Mouse (Mus musculus) mesoderm, embryonic 11.5 days (tissue): ENCODE measurements around the gene Cog6.

Experiments
- DNase-seq: peaks from one replicate; pipeline ENCODE4 v3.0.0-alpha.2; 2012; ENCODE audit warnings: low read depth, low spot score

Gene Cog6

DNA sequence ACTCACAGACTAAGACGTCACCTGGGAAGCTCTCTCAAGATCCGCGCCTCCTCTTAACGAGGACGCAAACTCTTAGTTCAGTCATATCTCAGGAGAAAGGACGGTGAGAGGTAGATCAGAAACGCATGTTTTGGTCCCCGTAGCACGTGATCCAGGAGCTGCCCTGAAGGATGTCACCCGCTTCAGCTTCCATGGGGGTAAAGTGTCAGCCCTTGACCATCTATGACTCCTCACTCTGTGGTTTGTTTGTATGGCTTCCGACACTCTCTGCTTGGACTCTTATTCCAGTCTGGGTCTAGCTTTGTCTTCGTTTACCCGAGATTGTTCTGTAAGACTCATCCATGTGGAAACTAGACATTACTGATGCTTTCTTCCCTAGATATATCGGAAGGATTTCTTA, 54.6 kb downstream of the Cog6 start:
- DNase-seq: no peak

DNA sequence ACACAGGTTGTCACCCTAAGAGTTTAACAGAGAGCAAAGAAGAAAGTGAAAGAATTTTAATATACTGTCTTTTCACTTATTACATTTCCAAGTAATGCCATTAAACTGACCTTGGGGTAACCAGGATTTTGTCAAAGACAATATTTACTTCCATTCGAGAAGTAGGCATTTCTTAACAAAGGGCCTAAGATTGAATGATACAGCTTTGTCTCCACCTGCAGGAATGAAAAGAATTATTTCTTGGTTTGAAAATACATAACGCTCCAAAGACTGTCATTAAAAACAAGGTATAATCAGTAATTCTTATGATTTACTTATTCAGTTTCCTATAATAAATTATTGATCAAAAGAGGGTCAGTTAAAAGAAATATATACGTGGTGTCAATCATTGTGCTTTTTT, 55.4 kb downstream of the Cog6 start:
- no peak for DNase-seq

DNA sequence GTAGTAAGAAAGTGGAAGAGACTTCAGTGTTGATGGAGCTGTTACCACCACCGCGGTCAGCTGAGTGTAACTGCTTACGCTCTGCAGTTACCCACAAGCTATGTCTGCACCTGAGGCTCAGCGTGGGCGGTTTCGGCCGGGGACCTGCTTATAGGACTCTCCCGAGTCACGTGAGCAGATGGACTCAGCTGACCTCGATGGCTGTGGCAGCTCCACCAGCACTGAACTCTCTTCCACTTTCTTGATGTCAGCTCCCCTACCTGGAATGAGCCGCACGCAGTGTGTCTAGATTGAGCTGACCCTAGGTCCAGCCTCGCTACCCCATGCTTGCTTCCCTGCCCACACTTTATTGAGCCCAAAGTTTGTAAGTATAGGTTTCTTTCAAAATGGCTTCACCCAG, 56.1 kb downstream of the Cog6 start:
- no peak for DNase-seq

DNA sequence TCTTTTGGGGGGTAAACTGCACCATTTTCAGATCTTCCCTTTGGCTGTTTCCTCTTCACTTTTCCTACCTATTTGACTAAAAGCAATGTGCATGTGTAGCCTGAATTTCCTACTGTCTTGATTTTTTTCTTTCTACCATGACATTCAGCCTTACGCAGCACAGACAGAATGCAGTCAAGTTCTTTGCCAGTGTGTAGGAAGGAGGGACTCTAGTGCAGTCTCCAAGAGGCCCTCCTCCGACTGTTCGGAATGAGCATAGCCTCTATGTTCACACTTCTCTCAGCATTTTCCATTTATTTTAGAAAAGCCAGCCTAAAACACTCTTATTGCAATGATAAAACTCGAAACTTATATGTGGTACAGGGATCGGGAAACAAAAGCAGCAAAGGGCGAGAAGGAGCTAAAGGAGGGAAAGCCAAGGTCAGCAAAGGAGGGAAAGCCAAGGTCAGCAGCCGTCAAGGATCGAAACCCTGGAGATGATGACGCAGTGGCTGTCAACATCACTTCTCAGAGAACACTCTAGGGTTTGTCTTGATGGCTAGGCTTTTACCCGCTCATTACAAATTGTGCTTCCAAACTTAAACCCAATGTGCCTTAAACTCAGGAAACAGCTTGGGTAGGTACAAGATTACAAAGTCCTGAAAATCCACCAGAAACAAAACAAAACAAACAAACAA, 58.5 kb downstream of the Cog6 start:
- DNase-seq: no peak

DNA sequence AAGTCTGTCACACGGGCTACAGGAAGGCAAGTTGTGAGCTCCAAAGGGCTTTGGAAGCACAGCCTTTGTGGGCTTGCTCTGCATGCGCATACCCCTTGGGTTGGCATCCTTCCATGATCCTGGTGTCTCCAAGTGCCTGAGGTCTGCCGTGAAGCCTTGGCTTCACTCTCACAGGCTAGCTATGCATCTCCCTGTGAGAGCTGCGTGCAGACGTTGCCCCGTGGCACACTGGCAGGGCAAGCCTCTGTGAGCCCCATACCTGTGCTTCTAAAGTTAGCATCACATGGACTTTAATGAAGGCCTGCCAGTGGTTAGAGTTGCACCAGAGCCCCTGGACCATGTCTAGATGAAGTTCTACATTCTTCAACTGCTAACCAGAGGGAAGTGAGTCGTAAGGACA, 59.2 kb downstream of the Cog6 start:
- DNase-seq: no peak

DNA sequence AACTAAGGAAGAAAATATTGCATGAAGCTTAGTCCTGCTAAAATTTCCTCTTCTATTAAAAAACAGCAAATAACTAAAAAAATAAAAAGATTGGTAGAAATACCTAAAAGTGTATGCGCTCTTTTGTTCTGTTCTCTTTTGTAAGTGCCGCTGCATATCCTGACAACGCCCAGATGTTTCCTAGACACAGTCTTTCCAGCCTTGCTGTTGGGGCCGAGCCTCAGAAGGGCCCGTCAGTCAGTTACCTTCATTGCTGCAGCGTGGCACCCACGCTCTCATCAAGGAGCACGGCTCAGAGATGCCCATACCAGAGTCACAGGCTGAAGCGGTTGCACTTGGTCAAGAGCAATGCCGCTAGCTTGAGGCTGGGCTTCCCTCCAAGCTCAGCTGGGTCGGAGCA, 60.8 kb downstream of the Cog6 start:
- no peak for DNase-seq

DNA sequence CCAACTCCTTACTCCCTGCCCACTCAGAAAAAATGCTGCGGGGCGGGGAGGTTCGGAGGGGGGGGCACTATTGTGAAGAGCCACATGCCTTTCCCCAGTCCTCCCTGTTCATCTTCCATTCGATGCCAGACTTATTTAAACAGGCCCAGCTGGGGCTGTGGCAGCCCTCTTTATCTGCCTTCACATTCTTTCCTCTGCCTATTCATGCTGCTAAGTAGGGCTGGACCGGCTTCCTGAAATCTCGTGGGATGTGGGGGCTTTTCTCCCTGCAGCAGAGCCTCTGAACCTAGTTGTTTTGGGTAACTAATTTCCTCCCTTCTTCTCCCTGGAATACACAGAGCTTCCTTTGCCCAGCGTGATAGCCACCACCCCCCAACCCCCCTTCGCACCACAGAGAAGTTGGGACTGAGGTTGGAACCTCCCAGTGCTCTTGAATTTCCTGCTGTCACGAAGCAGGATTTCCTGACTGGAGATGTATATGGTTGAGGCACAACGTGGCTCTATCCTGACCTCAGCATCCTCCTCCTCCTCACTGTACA, 61.5 kb downstream of the Cog6 start:
- peak; percentile 61 for DNase-seq

DNA sequence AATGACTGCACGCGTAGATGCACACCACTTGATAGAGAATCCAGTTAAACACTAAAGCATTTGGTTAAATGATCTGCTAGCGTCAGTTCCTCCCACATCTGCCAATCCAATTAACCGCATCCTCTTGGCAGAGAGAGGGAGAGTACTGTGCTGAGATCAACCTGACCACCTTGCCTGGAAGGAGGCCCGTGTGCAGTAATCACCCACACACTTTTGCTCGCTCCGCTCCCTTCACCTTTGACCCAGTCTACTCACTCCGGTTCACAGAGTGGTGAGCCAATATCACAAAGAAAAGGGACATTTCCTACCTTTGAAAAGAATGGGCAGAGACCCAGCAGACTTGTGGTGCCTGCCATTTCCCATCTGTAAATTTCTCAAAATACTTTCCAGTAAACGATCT, 62.4 kb downstream of the Cog6 start:
- DNase-seq: no peak

DNA sequence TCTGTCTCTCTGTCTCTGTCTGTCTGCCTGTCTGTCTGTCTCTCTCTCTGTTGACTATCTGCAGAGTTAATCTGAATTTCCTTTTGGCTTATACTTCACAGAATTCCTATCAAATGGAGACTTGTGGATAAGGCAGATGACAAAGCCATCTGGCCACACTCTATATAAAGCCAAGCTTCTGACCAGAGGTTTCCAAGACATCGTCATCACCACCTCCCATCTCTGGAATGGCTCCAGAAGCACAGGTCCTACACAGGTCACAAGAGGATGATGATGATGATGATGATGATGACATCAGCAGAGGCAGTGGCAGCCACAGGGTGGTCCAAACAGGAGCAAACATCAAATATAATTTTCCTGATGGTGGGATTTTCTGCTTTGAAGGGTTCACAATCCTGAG, 63.2 kb downstream of the Cog6 start:
- DNase-seq: no peak

DNA sequence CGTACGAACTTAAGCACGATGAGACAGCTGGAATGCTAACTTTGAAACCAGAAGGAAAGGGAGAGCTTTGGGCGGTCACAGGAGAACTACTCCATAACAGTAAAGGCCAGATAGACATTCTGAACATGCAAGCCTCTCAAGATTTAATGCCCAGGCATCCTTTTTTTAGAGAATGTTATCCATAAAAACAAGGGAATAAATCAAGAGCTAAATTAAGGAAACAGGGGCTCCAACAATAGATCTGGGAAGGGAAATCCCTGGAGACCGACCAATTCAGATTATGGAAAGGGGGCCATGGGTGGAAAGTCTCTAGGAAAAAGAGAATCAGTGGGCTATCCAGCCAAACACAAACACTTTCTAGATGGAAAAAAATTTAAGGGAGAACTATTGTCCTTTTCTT, 68.2 kb downstream of the Cog6 start:
- DNase-seq: no peak

DNA sequence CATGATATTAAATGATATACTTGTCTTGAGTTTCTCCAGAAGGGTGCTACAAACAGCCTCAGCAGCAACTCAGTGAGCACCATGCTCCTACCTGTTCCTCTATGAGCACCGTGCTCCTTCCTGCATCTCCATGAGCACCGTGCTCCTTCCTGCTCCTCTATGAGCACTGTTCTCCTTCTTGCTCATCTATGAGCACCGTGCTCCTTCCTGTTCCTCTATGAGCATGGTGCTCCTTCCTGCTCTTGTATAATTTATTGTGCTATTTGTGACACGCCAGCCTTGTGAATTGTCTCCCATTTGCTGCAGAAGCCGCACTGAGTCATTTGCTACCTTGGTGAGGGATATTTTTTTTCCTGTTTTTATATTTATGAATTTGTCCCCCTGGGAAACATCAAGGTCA, 69.6 kb downstream of the Cog6 start:
- no peak for DNase-seq

DNA sequence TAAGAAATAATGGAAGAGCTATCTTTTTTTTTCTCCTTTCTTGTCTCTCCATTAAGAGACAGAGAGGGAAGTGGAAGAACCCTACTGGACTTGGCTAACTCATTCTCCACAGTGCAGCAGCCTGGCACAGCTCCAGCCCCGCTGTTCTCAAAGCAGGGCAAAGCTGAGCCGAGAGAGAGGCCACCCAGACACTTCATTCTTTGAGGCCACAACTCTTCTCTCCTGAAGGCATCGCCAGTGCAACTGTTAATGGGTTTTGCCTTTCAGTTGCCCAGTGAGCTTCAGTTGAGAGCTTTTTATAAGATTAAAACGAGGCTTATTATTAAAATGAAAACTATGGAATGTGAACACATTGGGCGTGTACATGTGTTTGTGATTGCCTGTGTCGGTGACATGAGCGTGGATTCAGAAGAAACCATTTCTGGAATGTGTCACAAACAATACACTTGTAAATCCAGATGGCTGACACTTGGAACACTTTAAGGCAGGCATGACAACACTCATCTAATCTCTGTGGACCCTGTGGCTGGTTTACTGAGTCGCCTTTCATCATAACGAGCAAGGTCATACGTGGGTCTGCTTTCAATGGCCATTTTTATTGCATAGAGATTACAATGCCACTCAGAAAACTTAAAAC, 76.1 kb downstream of the Cog6 start:
- DNase-seq: no peak

DNA sequence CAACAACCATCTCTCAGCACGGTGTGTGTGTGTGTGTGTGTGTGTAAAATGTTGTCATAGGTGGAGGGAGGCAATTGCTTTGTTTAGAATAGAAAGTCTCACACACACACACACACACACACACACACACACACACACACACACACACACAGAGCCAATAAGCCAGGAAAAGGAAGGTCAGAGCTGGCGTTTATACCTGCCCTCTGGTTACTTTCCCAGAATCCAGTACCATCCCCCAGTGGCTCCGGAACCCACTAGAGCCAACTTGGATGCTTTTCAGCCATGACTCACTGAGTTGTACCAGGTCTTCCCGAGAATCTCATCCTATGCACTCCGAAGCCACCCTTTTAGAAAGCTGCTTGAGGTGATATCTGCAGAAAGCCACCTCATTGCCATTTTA, 78.6 kb downstream of the Cog6 start:
- DNase-seq: no peak

DNA sequence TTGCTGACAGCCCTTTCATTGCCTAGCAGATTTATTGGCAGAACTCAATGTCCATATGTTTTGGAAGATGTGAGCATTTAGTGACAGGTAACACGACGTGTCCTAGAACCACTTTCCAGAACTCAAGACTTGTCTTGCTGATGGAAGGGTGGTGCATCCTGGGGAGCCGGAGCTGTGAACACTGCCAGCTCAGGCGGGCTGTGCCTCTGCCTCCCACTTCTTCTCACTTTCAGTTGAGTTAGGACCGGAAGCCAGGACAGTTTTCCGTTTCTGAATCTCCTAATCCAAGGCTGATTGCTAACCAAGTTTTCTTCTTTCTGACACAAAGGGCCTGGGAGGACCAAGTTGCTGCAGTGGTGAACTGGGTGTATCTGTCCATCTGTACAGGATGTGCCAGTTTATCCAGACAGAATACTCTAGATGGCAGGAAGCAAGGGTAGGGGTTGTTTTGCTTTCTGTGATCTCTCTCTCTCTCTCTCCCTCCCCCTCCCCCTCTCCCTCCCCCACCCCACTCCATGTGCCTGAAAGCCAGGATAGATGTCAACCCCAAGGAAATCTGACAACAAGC, 79.2 kb downstream of the Cog6 start:
- no peak for DNase-seq

DNA sequence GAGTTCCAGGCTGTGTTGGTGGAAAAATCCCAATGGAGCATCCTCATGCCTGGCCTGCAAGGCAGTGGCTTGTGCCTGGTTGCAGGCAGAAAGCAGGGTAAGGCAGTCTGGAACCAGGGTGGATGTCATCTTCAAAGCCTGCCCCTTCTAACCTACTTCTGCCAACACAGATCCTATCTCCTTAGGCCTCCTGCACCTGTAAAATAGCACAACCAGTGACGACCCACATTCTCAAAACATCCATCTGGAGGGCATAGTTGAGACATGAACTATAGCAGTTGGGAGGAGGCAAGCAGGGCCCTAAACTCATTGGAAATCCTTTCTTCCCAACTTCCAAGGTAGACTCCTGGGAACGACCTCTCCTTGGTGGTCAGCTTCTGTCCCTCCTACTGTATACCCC, 85.1 kb downstream of the Cog6 start:
- no peak for DNase-seq
